Mouse (Mus musculus) liver, postnatal 0 days (tissue): ENCODE results near the gene Gm8281. TPM values are rescaled to one million over a fixed set of nuclear protein-coding genes. Genes with fewer than 3 reads are reported as not detected.
A peak's percentile ranks its signal among the peaks of the same experiment; 100 is the strongest.
"Not testable (repeated sequence)": the region's sequence is repeated elsewhere in the genome, so short reads cannot be mapped to it uniquely, and the experiment has no call there.

Source experiments
- ATAC-seq: fragments of 200-750 bp; cut with Nextera tagmentation; 2 replicates; pipeline ENCODE4 v1.8.0; 2017; ENCODE audit warnings: mild to moderate bottlenecking, moderate library complexity
- DNase-seq: peaks from one replicate; pipeline ENCODE4 v3.0.0-alpha.2; 2016
- H3K27ac ChIP-seq: fragments of 300-500 bp; sonication (generic); 2 replicates; pipeline ENCODE4 v1.5.1; 2014; ENCODE audit warnings: antibody characterized with exemption, moderate library complexity, mild to moderate bottlenecking, low read depth
- H3K27me3 ChIP-seq: fragments of 300-500 bp; sonication (generic); 2 replicates; pipeline ENCODE4 v1.6.1; 2014; ENCODE audit warnings: low read length, control low read depth, mixed read lengths; ENCODE audit not compliant: insufficient read depth
- H3K36me3 ChIP-seq: fragments of 300-500 bp; sonication (generic); replicated peaks from 2 replicates; pipeline ENCODE4 v1.6.1; 2014; ENCODE audit warnings: mild to moderate bottlenecking, control low read depth, low read length, moderate library complexity, mixed read lengths; ENCODE audit not compliant: insufficient read depth
- H3K4me1 ChIP-seq: fragments of 300-500 bp; sonication (generic); 2 replicates; pipeline ENCODE4 v1.6.1; 2014; ENCODE audit warnings: antibody characterized with exemption, mild to moderate bottlenecking, control low read depth; ENCODE audit not compliant: insufficient read depth
- H3K4me2 ChIP-seq: fragments of 300-500 bp; sonication (generic); 2 replicates; pipeline ENCODE4 v1.6.1; 2014; ENCODE audit warnings: low read depth, mild to moderate bottlenecking, low read length, moderate library complexity, mixed read lengths
- H3K4me3 ChIP-seq: fragments of 300-500 bp; sonication (generic); 2 replicates; pipeline ENCODE4 v1.5.1; 2014; ENCODE audit warnings: low read depth, low read length
- H3K9ac ChIP-seq: fragments of 300-500 bp; sonication (generic); replicated peaks from 2 replicates; pipeline ENCODE4 v1.6.1; 2014; ENCODE audit warnings: mild to moderate bottlenecking, moderate library complexity
- H3K9me3 ChIP-seq: fragments of 300-500 bp; sonication (generic); 2 replicates; pipeline ENCODE4 v1.6.1; 2016; ENCODE audit warnings: mild to moderate bottlenecking, control low read depth, low read length, mixed read lengths
- whole genome bisulfite sequencing: fragments of 180-500 bp; shearing (Covaris S2); extraction: QIAGEN DNeasy Blood & Tissue Kit; methylation state at CpG from one replicate; pipeline ENCODE4 v1.1.7; 2014; ENCODE audit not compliant: insufficient replicate concordance; 5-methylcytosine and 5-hydroxymethylcytosine counted together
- polyA plus RNA-seq: library from polyadenylated mRNA; unstranded; fragments of >200 nt; fragmentation: Nextera tagmentation; extraction: Ambion mirVana; gene quantifications from 2 replicates; pipeline ENCODE4 v1.2.1, GENCODE M21; 2015

Gm8281 gene
- polyA plus RNA-seq = not detected in 2 replicates

GRCm38 (mm10) chr14:5070611-5071490 is at the start of gene Gm8281:
Gene Gm8281, plus strand, starts transcription at chr14:5071040.
- not testable (repeated sequence) for H3K9ac ChIP-seq, H3K4me3 ChIP-seq

GRCm38 (mm10) chr14:5050329-5050728 is 20.5 kb upstream of the Gm8281 start, which contains the start of gene 4930555G01Rik:
Gene 4930555G01Rik, plus strand, starts transcription at chr14:5050629.
- no CpG with 5 or more reads among the region's 3 CpGs for WGBS
- H3K9me3 ChIP-seq, H3K9ac ChIP-seq, ATAC-seq, DNase-seq, H3K27me3 ChIP-seq, H3K27ac ChIP-seq, H3K4me3 ChIP-seq, H3K4me2 ChIP-seq, H3K36me3 ChIP-seq, H3K4me1 ChIP-seq: not testable (repeated sequence)

More at GRCm38 (mm10) chr14:5070611-5071490, at the start of gene Gm8281:
- H3K27me3 ChIP-seq, H3K4me1 ChIP-seq, H3K9me3 ChIP-seq, H3K36me3 ChIP-seq, ATAC-seq, H3K4me2 ChIP-seq, H3K27ac ChIP-seq: not testable (repeated sequence)
- peak; percentile 8 for DNase-seq
- WGBS = 7% methylated on average over 27 of the region's 63 CpGs

GRCm38 (mm10) chr14:5131219-5131618 is 60.4 kb downstream of the Gm8281 start, which contains the start of gene Gm8279:
Gene Gm8279, plus strand, starts transcription at chr14:5131519.
- H3K36me3 ChIP-seq, H3K27ac ChIP-seq, H3K4me3 ChIP-seq, H3K4me2 ChIP-seq, H3K9me3 ChIP-seq, DNase-seq, H3K9ac ChIP-seq, H3K4me1 ChIP-seq, ATAC-seq, H3K27me3 ChIP-seq: not testable (repeated sequence)
- 60% methylated on average over 2 of the region's 2 CpGs for WGBS

Other genes with a start within 250 kb of the Gm8281 start
- not detected in 2 replicates for gene Gm3269, start 232.9 kb upstream of the Gm8281 start, polyA plus RNA-seq
- gene Gm3264, start 215.5 kb upstream of the Gm8281 start, polyA plus RNA-seq = not detected in 2 replicates
- gene Gm3278, start 178.6 kb upstream of the Gm8281 start, polyA plus RNA-seq = not detected in 2 replicates
- gene Gm8297, start 87.1 kb upstream of the Gm8281 start, polyA plus RNA-seq = not detected in 2 replicates
- gene Gm3298, start 55.1 kb upstream of the Gm8281 start, polyA plus RNA-seq = not detected in 2 replicates
- gene 4930555G01Rik, start 20.4 kb upstream of the Gm8281 start, polyA plus RNA-seq = not detected in 2 replicates
- not detected in 2 replicates for gene Gm8279, start 60.5 kb downstream of the Gm8281 start, polyA plus RNA-seq
- gene Gm3317, start 93.5 kb downstream of the Gm8281 start, polyA plus RNA-seq = not detected in 2 replicates
- gene Gm8271, start 114.8 kb downstream of the Gm8281 start, polyA plus RNA-seq = not detected in 2 replicates
- gene Gm3526, start 189.5 kb downstream of the Gm8281 start, polyA plus RNA-seq = not detected in 2 replicates